Mouse (Mus musculus) urinary bladder, postnatal 4 days (tissue): ENCODE measurements at regions not wholly inside any gene's neighbourhood (a gene's known extent, or its start where the extent isn't known, plus 50 kb on each side); places are given as distances from the start of the nearest gene placed in this dataset.

ENCODE experiments used
- DNase-seq, 2 experiments: peaks; one replicate each; pipeline ENCODE4 v3.0.0; 2021 to 2022; ENCODE audit warnings: low spot score in 2 of 2

- no peak for DNase-seq
Observed at GRCm38 (mm10) chr2:128217784-128218467, 92.1 kb downstream of the Bcl2l11 start.

- no peak for DNase-seq
Observed at GRCm38 (mm10) chr2:128218961-128219360, 93.1 kb downstream of the Bcl2l11 start.

GRCm38 (mm10) chr2:128221055-128221454 is 95.2 kb downstream of the Bcl2l11 start:
- DNase-seq, result no peak

GRCm38 (mm10) chr2:128221657-128222056 is 95.8 kb downstream of the Bcl2l11 start:
- no peak for DNase-seq

GRCm38 (mm10) chr2:128226465-128227047 is 100.7 kb downstream of the Bcl2l11 start:
- DNase-seq, result no peak

- no peak for DNase-seq
Observed at GRCm38 (mm10) chr2:128229730-128230129, 103.9 kb downstream of the Bcl2l11 start.

GRCm38 (mm10) chr2:128230921-128231320 is 105.1 kb downstream of the Bcl2l11 start:
- no peak for DNase-seq

GRCm38 (mm10) chr2:128231338-128231737 is 105.5 kb downstream of the Bcl2l11 start:
- no peak for DNase-seq

GRCm38 (mm10) chr2:128232027-128232426 is 106.2 kb downstream of the Bcl2l11 start:
- no peak for DNase-seq

GRCm38 (mm10) chr2:128235127-128235526 is 109.3 kb downstream of the Bcl2l11 start:
- DNase-seq, result no peak

GRCm38 (mm10) chr2:128239451-128239850 is 113.6 kb downstream of the Bcl2l11 start:
- DNase-seq, result no peak

GRCm38 (mm10) chr2:128240054-128240453 is 114.2 kb downstream of the Bcl2l11 start:
- DNase-seq, result no peak

GRCm38 (mm10) chr2:128240536-128241279 is 114.9 kb downstream of the Bcl2l11 start:
- DNase-seq, result peak; percentile 50 to 67

- no peak for DNase-seq
Observed at GRCm38 (mm10) chr2:128241280-128241665, 115.4 kb downstream of the Bcl2l11 start.

- DNase-seq, result peak in 1 of 2 experiments; percentile 66
Observed at GRCm38 (mm10) chr2:128245544-128245943, 119.7 kb downstream of the Bcl2l11 start.

GRCm38 (mm10) chr2:128247967-128248366 is 122.1 kb downstream of the Bcl2l11 start:
- DNase-seq, result no peak

GRCm38 (mm10) chr2:128249188-128249587 is 123.3 kb downstream of the Bcl2l11 start:
- no peak for DNase-seq

GRCm38 (mm10) chr2:128249607-128250006 is 123.8 kb downstream of the Bcl2l11 start:
- DNase-seq, result no peak

- no peak for DNase-seq
Observed at GRCm38 (mm10) chr2:128250841-128251240, 125.0 kb downstream of the Bcl2l11 start.

GRCm38 (mm10) chr2:128256651-128257050 is 130.8 kb downstream of the Bcl2l11 start:
- no peak for DNase-seq

GRCm38 (mm10) chr2:128257262-128257661 is 131.4 kb downstream of the Bcl2l11 start:
- no peak for DNase-seq

GRCm38 (mm10) chr2:128263880-128264279 is 138.0 kb downstream of the Bcl2l11 start:
- no peak for DNase-seq
